Mouse (Mus musculus) lung, postnatal 0 days (tissue): ENCODE measurements around the gene Vwce.

Source experiments
- CTCF ChIP-seq: IDR thresholded peaks from 2 replicates; pipeline ENCODE4 v1.5.1; 2016; ENCODE audit warnings: antibody characterized with exemption, mild to moderate bottlenecking
- EP300 ChIP-seq: IDR thresholded peaks from 2 replicates; pipeline ENCODE4 v1.6.1; 2016; ENCODE audit warnings: antibody characterized with exemption, mild to moderate bottlenecking, control low read depth

DNA sequence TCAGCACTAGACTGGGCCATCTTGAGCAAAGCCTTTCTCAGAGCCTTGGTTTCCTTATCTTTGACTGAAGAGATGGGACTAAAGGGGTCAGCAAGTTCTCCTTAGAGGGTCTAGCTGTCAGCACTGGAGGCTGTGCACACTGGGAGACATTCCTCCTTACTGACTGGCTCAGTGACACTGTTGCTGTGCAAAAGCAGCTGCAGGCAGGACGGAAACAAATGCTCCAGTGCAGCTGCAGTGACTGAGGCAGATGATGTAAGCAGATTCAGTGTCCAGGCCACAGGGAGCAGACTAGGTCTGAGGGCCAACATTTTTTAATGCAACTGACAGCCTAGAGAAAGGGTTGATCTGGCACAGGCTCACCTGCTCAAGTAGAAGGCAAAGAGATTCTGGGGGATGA lies 39.3 kb downstream of the Vwce start:
- TF ChIP-seq EP300 (no peak), CTCF (no peak)
